Mouse (Mus musculus) megakaryocyte, embryonic 14.5 days (primary cell): Measurements from ENCODE around the gene Aldh6a1.

Experiments
- FLI1 ChIP-seq: IDR thresholded peaks from 2 replicates; pipeline ENCODE4 v1.6.1; 2012; ENCODE audit warnings: low read length, inconsistent platforms, mixed read lengths
- GATA1 ChIP-seq: IDR thresholded peaks from 3 replicates; pipeline ENCODE4 v1.6.1; 2012; ENCODE audit warnings: mixed read lengths, low read length, inconsistent platforms, borderline replicate concordance

DNA sequence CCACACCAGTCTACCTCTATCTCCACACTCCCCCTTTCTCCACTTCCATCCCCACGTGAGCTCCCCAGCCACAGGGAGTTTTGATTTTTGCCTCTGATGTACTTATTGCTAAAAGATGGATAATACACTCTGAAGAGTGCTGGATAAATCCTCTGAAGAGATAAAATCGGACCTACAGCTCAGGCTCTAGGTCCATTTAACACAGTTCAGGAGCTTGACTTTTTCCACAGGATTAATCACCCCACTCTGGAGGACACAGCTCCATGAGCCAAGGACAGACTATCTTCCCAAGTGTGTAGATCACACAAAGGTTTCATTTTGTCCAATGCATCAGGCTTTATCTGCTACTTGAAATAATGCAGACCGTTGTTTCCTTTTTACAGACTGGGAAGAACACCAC, 50.7 kb downstream of the Aldh6a1 start:
- TF ChIP-seq GATA1 (no peak), FLI1 (no peak)
